Mouse (Mus musculus) forebrain, embryonic 15.5 days (tissue): ENCODE results near the gene Atp8a2. TPM values are rescaled to one million over a fixed set of nuclear protein-coding genes. Genes with fewer than 3 reads are reported as not detected.

ENCODE experiments used
- ATAC-seq: fragments of 200-750 bp; cut with Nextera tagmentation; replicated peaks from 2 replicates; pipeline ENCODE4 v1.8.0; 2017; ENCODE audit warnings: mild to moderate bottlenecking, moderate TSS enrichment, moderate library complexity
- H3K27ac ChIP-seq: fragments of 300-500 bp; sonication (generic); replicated peaks from 2 replicates; pipeline ENCODE4 v1.5.1; 2015; ENCODE audit warnings: mild to moderate bottlenecking, inconsistent platforms
- H3K27me3 ChIP-seq: fragments of 300-500 bp; sonication (generic); 2 replicates; pipeline ENCODE4 v1.6.1; 2015; ENCODE audit warnings: inconsistent platforms
- H3K36me3 ChIP-seq: fragments of 300-500 bp; sonication (generic); 2 replicates; pipeline ENCODE4 v1.6.1; 2015; ENCODE audit warnings: mild to moderate bottlenecking, inconsistent platforms
- H3K4me1 ChIP-seq: fragments of 300-500 bp; sonication (generic); 2 replicates; pipeline ENCODE4 v1.6.1; 2015; ENCODE audit warnings: inconsistent platforms
- H3K4me2 ChIP-seq: fragments of 300-500 bp; sonication (generic); replicated peaks from 2 replicates; pipeline ENCODE4 v1.6.1; 2015; ENCODE audit warnings: mild to moderate bottlenecking, inconsistent platforms
- H3K4me3 ChIP-seq: fragments of 300-500 bp; sonication (generic); 2 replicates; pipeline ENCODE4 v1.5.1; 2015; ENCODE audit warnings: mild to moderate bottlenecking, inconsistent platforms
- H3K9ac ChIP-seq: fragments of 300-500 bp; sonication (generic); replicated peaks from 2 replicates; pipeline ENCODE4 v1.6.1; 2015; ENCODE audit warnings: mild to moderate bottlenecking, inconsistent platforms
- H3K9me3 ChIP-seq: fragments of 300-500 bp; sonication (generic); 2 replicates; pipeline ENCODE4 v1.6.1; 2016; ENCODE audit warnings: inconsistent platforms
- WGBS: fragments of 180-500 bp; shearing (Covaris S2); methylation state at CpG from one replicate; pipeline ENCODE4 v1.1.7; 2015; ENCODE audit warnings: mixed read lengths; 5-methylcytosine and 5-hydroxymethylcytosine counted together
- polyA plus RNA-seq: library from polyadenylated mRNA; unstranded; fragments of >200 nt; fragmentation: Nextera tagmentation; extraction: Ambion mirVana; gene quantifications from 2 replicates; pipeline ENCODE4 v1.2.1, GENCODE M21; 2015

The Atp8a2 gene
- polyA plus RNA-seq, 1 experiment from 2014 or later = 31.7 TPM

GRCm38 (mm10) chr14:59674556-59674955 is 522.4 kb downstream of the Atp8a2 start:
- H3K4me2 ChIP-seq = no peak overlapping the region

GRCm38 (mm10) chr14:59672893-59673515 is 524.0 kb downstream of the Atp8a2 start:
- no peak overlapping the region for H3K4me2 ChIP-seq
- H3K4me1 ChIP-seq = peaks cover 7% of the 10 kb centered on the region; the same call in 1 of the 2 replicates
- no peak overlapping the region for H3K27ac ChIP-seq
- H3K4me3 ChIP-seq = no peak overlapping the region
- no peaks in the 10 kb centered on the region for H3K27me3 ChIP-seq
- 23% methylated on average over 6 of the region's 6 CpGs for WGBS
- no peak overlapping the region for H3K9ac ChIP-seq
- ATAC-seq = peak; percentile 72
- no peaks in the 10 kb centered on the region for H3K36me3 ChIP-seq
- H3K9me3 ChIP-seq = no peaks in the 10 kb centered on the region

More at GRCm38 (mm10) chr14:59674556-59674955, 522.4 kb downstream of the Atp8a2 start:
- ATAC-seq = no peak
- peaks cover 7% of the 10 kb centered on the region; the same call in 1 of the 2 replicates for H3K4me1 ChIP-seq
- H3K9me3 ChIP-seq = no peaks in the 10 kb centered on the region
- 32% methylated on average over 8 of the region's 8 CpGs for WGBS
- no peak overlapping the region for H3K9ac ChIP-seq
- no peak overlapping the region for H3K27ac ChIP-seq
- H3K36me3 ChIP-seq = no peaks in the 10 kb centered on the region
- H3K4me3 ChIP-seq = no peak overlapping the region
- no peaks in the 10 kb centered on the region for H3K27me3 ChIP-seq

- Histone ChIP-seq H3K9me3 (no peaks in the 10 kb centered on the region), H3K4me1 (no peaks in the 10 kb centered on the region), H3K4me3 (no peak overlapping the region), H3K4me2 (no peak overlapping the region), H3K9ac (no peak overlapping the region), H3K27ac (no peak overlapping the region), H3K36me3 (no peaks in the 10 kb centered on the region), H3K27me3 (no peaks in the 10 kb centered on the region)
- no peak for ATAC-seq
- 97% methylated on average over 1 of the region's 1 CpGs for WGBS
These were observed 539.9 kb downstream of the Atp8a2 start for GRCm38 (mm10) chr14:59657098-59657497.

DNA sequence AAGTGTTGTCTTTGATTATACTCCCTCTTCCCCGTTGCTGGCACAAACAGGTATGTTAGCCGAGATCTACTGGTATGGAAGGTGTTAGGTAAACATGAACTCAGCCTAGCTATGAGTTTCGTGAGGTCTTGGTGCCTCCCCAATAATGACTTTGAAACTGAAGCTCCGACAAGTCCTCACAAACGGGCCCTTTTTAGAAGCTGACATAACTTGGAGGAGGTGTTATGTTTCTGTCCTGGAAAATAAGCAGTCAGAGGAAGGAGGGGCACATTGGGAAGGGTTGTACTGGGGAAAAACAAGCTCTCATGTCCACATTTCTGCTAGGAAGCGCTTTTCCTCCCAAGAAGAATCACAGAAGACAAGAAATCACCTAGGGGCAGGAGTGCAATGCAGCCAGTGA is 540.4 kb downstream of the Atp8a2 start:
- no peaks in the 10 kb centered on the region for H3K4me1 ChIP-seq
- H3K4me2 ChIP-seq = no peak overlapping the region
- H3K27me3 ChIP-seq = no peaks in the 10 kb centered on the region
- no peak overlapping the region for H3K4me3 ChIP-seq
- no peak for ATAC-seq
- no peaks in the 10 kb centered on the region for H3K36me3 ChIP-seq
- H3K9ac ChIP-seq = no peak overlapping the region
- H3K27ac ChIP-seq = no peak overlapping the region
- no peaks in the 10 kb centered on the region for H3K9me3 ChIP-seq
- WGBS = 84% methylated on average over 6 of the region's 6 CpGs

- H3K4me1 ChIP-seq = no peaks in the 10 kb centered on the region
- no peaks in the 10 kb centered on the region for H3K27me3 ChIP-seq
- no peak overlapping the region for H3K27ac ChIP-seq
- H3K4me3 ChIP-seq = no peak overlapping the region
- no peak overlapping the region for H3K9ac ChIP-seq
- ATAC-seq = no peak
- WGBS = 82% methylated on average over 6 of the region's 6 CpGs
- H3K4me2 ChIP-seq = no peak overlapping the region
- no peaks in the 10 kb centered on the region for H3K36me3 ChIP-seq
- no peaks in the 10 kb centered on the region for H3K9me3 ChIP-seq
These were observed 547.6 kb downstream of the Atp8a2 start for GRCm38 (mm10) chr14:59649337-59649736.

DNA sequence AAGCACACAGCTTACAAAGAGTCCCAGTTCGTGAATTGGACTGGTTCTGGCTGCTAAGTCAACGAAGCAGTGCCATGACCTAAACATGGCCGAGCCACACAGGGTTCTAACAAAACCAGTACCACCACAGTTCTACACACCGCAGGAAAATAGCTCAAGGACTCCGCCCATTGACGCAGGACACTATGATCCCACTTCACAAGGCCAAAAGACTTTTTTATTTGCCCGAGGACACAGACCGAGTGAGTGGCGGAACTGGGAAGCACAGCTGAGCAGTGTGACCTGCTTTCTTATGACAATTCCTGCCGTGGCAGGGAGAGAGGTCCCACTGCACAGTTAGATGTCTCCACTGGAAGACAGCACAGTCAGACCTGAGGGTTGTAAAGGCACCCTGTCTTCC is 548.4 kb downstream of the Atp8a2 start:
- no peaks in the 10 kb centered on the region for H3K27me3 ChIP-seq
- no peaks in the 10 kb centered on the region for H3K4me1 ChIP-seq
- no peaks in the 10 kb centered on the region for H3K36me3 ChIP-seq
- H3K4me3 ChIP-seq = no peak overlapping the region
- H3K4me2 ChIP-seq = no peak overlapping the region
- ATAC-seq = no peak
- H3K9ac ChIP-seq = no peak overlapping the region
- WGBS = 87% methylated on average over 10 of the region's 10 CpGs
- no peaks in the 10 kb centered on the region for H3K9me3 ChIP-seq
- H3K27ac ChIP-seq = no peak overlapping the region

GRCm38 (mm10) chr14:59646826-59647697 is 549.9 kb downstream of the Atp8a2 start:
- no peak overlapping the region for H3K27ac ChIP-seq
- no peaks in the 10 kb centered on the region for H3K36me3 ChIP-seq
- no peaks in the 10 kb centered on the region for H3K27me3 ChIP-seq
- no peaks in the 10 kb centered on the region for H3K4me1 ChIP-seq
- H3K4me3 ChIP-seq = no peak overlapping the region
- ATAC-seq = no peak
- H3K4me2 ChIP-seq = no peak overlapping the region
- H3K9me3 ChIP-seq = no peaks in the 10 kb centered on the region
- no peak overlapping the region for H3K9ac ChIP-seq
- WGBS = 70% methylated on average over 16 of the region's 16 CpGs

GRCm38 (mm10) chr14:59644896-59645295 is 552.1 kb downstream of the Atp8a2 start:
- Histone ChIP-seq H3K36me3 (no peaks in the 10 kb centered on the region), H3K4me1 (no peaks in the 10 kb centered on the region), H3K4me3 (no peak overlapping the region), H3K27ac (no peak overlapping the region), H3K4me2 (no peak overlapping the region), H3K9ac (no peak overlapping the region), H3K27me3 (no peaks in the 10 kb centered on the region), H3K9me3 (no peaks in the 10 kb centered on the region)
- no peak for ATAC-seq
- WGBS = 90% methylated on average over 3 of the region's 3 CpGs

DNA sequence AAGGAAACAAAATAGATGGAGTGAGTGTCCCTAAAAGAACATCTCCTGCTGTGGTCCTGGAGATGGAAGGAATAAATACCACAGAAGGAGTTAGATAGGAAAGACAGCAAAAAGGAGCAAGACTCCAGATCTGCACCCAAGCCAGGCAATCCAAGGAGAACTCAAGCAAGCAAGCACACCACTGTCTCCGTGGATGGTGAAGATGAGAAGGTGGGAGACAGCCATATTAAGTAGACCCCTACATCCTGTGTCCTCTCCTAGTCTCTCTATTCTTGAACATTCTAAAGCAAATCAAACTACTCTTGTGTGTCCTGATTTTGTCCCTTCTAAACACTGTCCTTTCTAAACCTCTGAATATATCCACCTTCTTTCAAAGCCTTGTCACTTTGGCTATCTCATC is 552.8 kb downstream of the Atp8a2 start:
- no peak for ATAC-seq
- Histone ChIP-seq H3K9me3 (no peaks in the 10 kb centered on the region), H3K4me3 (no peak overlapping the region), H3K4me2 (no peak overlapping the region), H3K4me1 (no peaks in the 10 kb centered on the region), H3K36me3 (no peaks in the 10 kb centered on the region), H3K27me3 (no peaks in the 10 kb centered on the region), H3K27ac (no peak overlapping the region), H3K9ac (no peak overlapping the region)
- WGBS = 96% methylated on average over 1 of the region's 1 CpGs

DNA sequence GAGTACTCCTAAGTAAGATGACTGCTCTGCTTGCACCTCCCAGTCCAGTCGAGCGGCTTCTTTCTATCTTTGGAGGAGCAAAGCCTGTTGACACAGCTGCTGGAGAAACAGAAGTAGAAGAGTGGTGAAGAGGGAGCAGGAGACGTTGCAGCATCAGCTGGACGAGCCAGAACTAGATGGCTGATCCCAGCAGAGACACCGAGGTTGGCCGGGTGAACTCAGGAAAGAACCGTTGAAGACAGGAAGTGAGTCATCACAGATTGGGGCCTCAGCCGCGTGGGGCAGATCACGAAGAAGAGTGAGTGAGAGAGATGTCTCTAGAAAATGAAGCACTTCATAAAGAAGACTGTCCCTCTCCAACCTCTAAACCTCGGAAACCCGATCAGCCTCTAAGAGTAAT is 553.4 kb downstream of the Atp8a2 start:
- no peaks in the 10 kb centered on the region for H3K4me1 ChIP-seq
- H3K4me2 ChIP-seq = no peak overlapping the region
- H3K4me3 ChIP-seq = no peak overlapping the region
- no peaks in the 10 kb centered on the region for H3K27me3 ChIP-seq
- no peak overlapping the region for H3K9ac ChIP-seq
- no peaks in the 10 kb centered on the region for H3K36me3 ChIP-seq
- no peaks in the 10 kb centered on the region for H3K9me3 ChIP-seq
- no peak for ATAC-seq
- no peak overlapping the region for H3K27ac ChIP-seq
- WGBS = 91% methylated on average over 12 of the region's 12 CpGs

DNA sequence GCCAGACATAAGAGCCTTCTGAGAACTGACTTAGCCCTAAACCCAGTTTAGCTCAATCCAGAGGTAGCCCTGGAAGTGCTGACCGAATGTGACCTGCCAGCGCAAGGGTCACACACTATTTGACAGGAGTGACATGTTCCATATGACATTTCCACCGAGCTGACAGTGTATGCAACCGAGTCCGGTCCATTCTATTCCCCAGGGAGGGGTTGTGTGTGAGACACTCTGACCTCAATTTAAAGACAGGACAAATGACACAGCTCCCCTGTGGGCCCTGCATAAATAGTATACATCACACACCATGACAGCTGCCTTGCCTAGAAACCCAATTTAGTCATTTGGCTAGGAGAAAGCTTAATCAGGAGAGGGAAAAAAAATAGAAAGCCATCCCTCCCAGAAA is 555.1 kb downstream of the Atp8a2 start:
- Histone ChIP-seq H3K9ac (no peak overlapping the region), H3K9me3 (no peaks in the 10 kb centered on the region), H3K4me2 (no peak overlapping the region), H3K4me3 (no peak overlapping the region), H3K36me3 (no peaks in the 10 kb centered on the region), H3K4me1 (no peaks in the 10 kb centered on the region), H3K27ac (no peak overlapping the region), H3K27me3 (no peaks in the 10 kb centered on the region)
- WGBS = 42% methylated on average over 5 of the region's 5 CpGs
- no peak for ATAC-seq

DNA sequence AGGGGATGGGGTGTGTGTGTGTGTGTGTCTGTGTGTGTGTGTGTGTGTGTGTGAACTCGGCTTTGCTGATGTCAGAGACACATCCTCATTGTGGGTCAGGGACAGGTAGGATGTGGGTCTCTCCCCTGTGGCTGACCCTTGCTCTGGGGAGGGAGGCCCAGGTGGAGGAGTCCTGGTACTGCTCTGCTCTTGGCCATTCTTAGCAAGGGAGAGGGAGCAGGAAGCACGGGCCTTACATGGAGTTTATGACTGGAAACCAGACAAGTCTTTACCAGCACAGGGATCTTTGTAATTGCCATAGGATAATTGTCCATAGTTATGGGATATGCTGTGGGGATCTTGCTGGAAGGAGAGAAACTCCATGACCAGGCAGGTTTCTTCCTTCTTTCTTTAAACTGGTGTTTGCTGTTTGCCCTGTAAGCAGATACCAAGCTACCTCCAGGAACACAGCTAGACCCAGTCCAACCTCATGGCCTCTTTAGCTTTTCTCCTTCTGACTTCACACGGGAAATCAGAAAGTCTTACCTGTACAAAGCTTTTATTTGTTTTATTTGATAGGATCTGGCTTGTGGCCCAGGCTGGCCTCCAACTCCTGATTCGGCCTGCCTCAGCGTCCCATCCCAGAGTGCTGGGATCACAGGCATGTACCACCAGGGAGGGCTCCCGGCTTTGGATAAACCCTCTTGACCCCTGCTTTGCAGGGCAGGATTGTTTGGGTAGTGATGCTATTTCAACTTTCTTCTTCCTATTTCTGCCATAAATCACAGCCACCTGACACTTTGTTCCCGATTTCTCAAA is 557.9 kb downstream of the Atp8a2 start:
- Histone ChIP-seq H3K4me3 (no peak overlapping the region), H3K9ac (no peak overlapping the region), H3K27ac (no peak overlapping the region), H3K27me3 (no peaks in the 10 kb centered on the region), H3K4me1 (no peaks in the 10 kb centered on the region), H3K4me2 (no peak overlapping the region), H3K9me3 (no peaks in the 10 kb centered on the region), H3K36me3 (no peaks in the 10 kb centered on the region)
- ATAC-seq = no peak
- 60% methylated on average over 7 of the region's 7 CpGs for WGBS
